Mouse (Mus musculus): ENCODE results near the gene Defb19.

Defb19 gene

DNA sequence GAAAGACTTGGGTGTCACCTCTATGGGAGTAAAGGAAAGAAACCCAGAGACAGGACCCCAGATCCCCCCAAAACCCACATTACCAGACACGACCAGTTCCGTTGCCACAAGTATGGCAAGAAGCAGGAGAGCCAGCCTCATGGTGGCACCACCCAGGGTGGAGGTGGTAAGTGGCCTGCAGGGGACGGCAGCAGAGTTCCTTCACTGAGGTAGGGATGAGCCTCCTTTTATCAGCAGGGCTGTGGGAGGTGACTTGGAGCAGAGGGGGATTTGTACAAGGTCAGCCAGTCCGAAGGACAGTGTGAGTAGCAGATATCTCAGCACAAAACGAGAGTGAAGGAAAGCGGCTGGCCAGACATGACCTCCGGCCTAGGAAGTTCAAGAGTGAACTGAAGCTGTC lies at the start of gene Defb19:
Gene Defb19 (minus strand): TSS at position 206 of the 400 bp plus-strand sequence.
- DNase-seq (ENCODE audit: low read depth, low spot score): no peak
- Histone ChIP-seq H3K36me3 (ENCODE audit: control insufficient read depth, insufficient read depth, low read length, poor library complexity, severe bottlenecking) (no peaks in the 10 kb centered on the region), H3K27me3 (ENCODE audit: control insufficient read depth, insufficient read depth, low read length, poor library complexity, severe bottlenecking) (no peaks in the 10 kb centered on the region)

DNA sequence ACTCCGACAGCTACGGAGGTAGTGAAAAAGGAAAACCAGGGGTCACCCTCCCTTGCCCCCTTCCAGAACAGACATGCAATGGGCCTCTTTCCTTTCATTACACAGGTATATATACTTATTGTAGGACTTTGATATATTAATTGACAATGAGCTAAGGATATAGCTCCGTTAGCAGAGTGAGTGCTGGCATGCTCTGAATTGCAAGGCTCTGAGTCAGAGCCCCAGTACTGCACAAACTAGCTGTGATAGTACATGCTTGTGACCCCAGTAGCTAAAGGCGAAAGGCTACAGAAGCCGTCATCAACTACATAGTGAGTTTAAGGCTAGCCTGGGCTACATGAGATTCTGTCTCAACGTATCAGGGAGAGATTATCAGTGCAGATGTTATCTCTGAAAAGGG lies 49.8 kb upstream of the Defb19 start:
- no peak for DNase-seq (ENCODE audit: low read depth, low spot score)

DNA sequence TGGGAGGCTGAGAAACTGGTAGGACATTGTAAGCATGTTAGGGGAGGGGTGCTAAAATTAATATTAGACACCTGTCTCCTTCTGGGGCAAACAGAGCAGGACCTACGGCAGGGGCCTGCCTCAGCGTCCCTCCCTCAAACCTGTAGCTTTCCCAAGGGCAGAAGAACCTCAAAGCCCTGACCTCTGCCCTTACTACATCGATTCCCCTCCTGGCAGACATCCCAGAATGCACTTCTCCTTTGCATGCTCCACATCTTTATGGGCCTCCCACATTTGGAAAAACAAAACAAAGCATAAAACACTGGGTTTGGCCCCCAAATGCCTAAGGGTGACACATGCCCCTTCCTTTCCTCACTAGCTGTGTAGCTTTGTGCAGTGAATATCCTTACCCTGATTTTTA lies 49.1 kb upstream of the Defb19 start:
- no peak for DNase-seq (ENCODE audit: low read depth, low spot score)
- Histone ChIP-seq H3K36me3 (ENCODE audit: control insufficient read depth, insufficient read depth, low read length, poor library complexity, severe bottlenecking) (no peaks in the 10 kb centered on the region), H3K27me3 (ENCODE audit: control insufficient read depth, insufficient read depth, low read length, poor library complexity, severe bottlenecking) (no peaks in the 10 kb centered on the region; the same call in 1 of the 2 replicates)

More for the DNA sequence above, 49.8 kb upstream of the Defb19 start:
- Histone ChIP-seq H3K36me3 (ENCODE audit: control insufficient read depth, insufficient read depth, low read length, poor library complexity, severe bottlenecking) (no peaks in the 10 kb centered on the region), H3K27me3 (ENCODE audit: control insufficient read depth, insufficient read depth, low read length, poor library complexity, severe bottlenecking) (no peaks in the 10 kb centered on the region; the same call in 1 of the 2 replicates)

DNA sequence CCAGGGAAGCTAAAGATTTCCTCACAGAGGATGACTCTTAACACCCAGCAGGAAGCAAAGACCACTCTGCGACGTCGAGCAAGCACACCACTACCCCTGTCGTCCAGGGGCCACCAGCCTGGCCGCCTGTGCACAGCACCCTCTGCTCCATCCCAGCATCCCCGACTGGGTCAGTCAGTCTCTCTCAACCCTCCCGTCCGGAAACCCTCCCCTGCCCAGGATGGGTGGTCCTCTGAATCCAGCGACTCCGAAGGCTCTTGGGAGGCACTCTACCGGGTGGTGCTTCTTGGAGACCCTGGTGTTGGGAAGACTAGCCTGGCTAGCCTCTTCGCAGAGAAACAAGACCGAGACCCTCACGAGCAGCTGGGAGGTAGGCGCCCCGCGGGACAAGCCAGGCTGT lies 48.0 kb upstream of the Defb19 start:
- Histone ChIP-seq H3K36me3 (ENCODE audit: control insufficient read depth, insufficient read depth, low read length, poor library complexity, severe bottlenecking) (no peaks in the 10 kb centered on the region), H3K27me3 (ENCODE audit: control insufficient read depth, insufficient read depth, low read length, poor library complexity, severe bottlenecking) (no peaks in the 10 kb centered on the region; the same call in 1 of the 2 replicates)
- DNase-seq (ENCODE audit: low read depth, low spot score): no peak

DNA sequence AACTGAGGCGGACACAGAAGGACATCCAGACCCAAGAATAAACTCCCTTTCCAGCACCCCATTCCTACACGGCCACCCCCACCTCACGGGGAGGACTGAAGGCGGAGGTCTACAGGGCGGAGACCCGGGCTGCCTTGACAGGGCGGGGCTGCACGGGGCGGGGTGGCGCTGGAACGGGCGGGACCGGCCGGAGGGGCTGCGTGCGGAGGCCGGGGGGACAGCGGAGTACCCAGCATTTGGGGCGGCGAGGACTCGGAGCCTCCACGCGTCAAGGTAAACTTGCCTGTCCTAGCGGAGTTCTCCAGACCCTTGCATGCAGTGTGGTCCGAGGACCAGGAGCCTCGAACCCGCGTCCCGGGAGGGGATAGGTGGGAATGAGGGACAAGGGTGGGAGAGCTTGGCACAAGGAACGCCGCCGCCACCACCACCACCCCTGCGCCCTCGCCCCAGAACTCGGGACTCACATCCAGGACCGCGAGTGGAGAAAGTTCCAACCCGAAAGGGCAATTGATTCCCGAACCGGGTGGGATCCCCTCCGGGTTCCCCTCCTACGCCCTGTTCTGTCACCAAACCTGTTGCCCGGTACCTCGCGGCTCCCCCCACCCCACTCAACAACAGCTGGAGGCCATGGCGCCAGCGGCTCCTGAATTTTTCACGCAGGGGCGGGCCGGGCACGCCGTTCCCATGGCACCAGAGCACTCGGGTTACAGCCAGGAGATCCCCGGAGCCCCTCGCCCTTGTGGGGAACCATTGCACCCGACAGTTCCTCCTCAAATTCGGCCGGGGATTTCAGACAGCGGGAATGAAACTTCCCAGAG lies 46.9 kb upstream of the Defb19 start, which contains the start of gene Rem1:
Gene Rem1 (plus strand): TSS at position 178 of the 818 bp plus-strand sequence.
- DNase-seq (ENCODE audit: low read depth, low spot score): no peak
- Histone ChIP-seq H3K36me3 (ENCODE audit: control insufficient read depth, insufficient read depth, low read length, poor library complexity, severe bottlenecking) (no peaks in the 10 kb centered on the region), H3K27me3 (ENCODE audit: control insufficient read depth, insufficient read depth, low read length, poor library complexity, severe bottlenecking) (no peaks in the 10 kb centered on the region; the same call in 1 of the 2 replicates)

DNA sequence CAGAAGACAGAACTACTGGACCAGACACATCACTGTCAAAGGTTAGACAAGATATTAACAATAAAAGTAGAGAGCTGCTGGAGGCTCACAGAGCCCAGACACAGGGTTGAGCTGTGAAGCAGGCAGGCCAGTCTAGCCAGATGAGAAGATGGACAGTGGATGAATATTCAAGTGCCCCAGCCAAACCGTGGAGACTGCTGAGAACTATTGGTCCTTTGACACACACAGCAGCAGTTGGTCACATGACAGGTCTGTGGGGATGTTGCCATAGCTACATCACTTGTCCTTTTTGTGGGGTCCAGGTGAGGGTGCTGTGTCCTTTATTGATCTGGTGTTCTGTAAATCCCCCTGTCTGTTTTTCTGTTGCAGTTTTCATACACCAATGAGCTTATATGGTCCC lies 45.1 kb upstream of the Defb19 start:
- Histone ChIP-seq H3K27me3 (ENCODE audit: control insufficient read depth, insufficient read depth, low read length, poor library complexity, severe bottlenecking) (no peaks in the 10 kb centered on the region; the same call in 1 of the 2 replicates), H3K36me3 (ENCODE audit: control insufficient read depth, insufficient read depth, low read length, poor library complexity, severe bottlenecking) (no peaks in the 10 kb centered on the region)
- no peak for DNase-seq (ENCODE audit: low read depth, low spot score)

DNA sequence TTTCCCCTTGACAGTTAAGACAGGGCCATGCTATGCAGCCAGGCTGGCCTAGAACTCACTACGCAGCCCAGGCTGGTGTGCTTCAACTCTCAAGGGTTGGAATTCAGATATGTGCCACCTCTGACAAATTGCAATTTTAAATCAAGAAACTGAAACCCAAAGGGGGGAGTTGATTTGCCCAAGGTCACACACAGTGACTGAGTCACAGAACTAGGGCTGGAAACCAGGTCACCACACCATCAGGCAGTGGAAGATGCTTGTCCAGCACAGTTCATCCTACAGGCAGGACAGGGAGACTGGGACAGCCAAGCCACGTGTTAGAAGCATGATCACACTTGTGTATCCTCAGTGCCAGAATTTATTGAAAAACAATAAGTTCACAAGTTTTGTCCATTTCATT lies 44.5 kb upstream of the Defb19 start:
- DNase-seq (ENCODE audit: low read depth, low spot score): no peak
- Histone ChIP-seq H3K27me3 (ENCODE audit: control insufficient read depth, insufficient read depth, low read length, poor library complexity, severe bottlenecking) (no peaks in the 10 kb centered on the region; the same call in 1 of the 2 replicates), H3K36me3 (ENCODE audit: control insufficient read depth, insufficient read depth, low read length, poor library complexity, severe bottlenecking) (no peaks in the 10 kb centered on the region)

DNA sequence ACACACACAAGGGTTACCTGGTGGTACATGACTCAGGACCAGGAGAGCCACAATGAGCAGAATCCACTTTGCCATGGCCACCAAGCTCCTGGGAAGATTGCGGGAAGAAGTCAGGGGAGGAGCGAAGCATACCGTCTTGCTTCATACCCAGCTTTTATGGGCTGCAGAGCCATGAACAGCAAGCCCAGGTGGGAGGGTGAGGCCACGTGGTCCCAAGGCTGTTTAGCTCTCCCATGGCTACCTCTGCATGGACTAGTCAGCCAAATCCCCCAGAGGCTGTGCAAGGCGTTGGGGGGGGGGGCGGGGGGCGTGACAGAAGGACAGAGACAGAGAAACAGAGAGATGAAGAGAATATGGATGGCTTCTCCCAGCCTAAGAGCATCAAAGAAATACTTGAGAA lies 42.8 kb upstream of the Defb19 start, which contains the start of gene Defb25:
Gene Defb25 (minus strand): TSS at position 101 of the 400 bp plus-strand sequence.
- DNase-seq (ENCODE audit: low read depth, low spot score): no peak
- H3K36me3 ChIP-seq (ENCODE audit: control insufficient read depth, insufficient read depth, low read length, poor library complexity, severe bottlenecking): no peaks in the 10 kb centered on the region
- no peaks in the 10 kb centered on the region for H3K27me3 ChIP-seq (ENCODE audit: control insufficient read depth, insufficient read depth, low read length, poor library complexity, severe bottlenecking)

DNA sequence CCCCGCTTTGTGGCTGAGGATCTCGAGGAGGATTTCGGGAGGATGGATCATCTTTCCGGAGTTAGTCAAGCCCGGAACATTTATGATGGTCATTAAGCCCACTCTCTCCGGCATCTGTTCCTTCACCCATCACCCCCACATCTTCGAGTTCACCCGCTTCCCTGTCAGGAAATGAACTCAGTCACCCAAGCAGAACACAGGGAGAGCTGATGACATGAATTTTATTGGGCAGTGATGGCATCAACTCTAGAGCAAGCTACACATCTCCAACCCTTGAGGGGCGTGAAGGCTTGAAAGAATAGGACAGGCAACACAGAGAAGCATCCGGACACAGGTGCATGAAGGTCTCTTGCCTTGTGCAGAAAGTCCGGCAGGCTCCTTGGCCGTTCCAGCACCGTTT lies 42.0 kb upstream of the Defb19 start:
- Histone ChIP-seq H3K36me3 (ENCODE audit: control insufficient read depth, insufficient read depth, low read length, poor library complexity, severe bottlenecking) (no peaks in the 10 kb centered on the region), H3K27me3 (ENCODE audit: control insufficient read depth, insufficient read depth, low read length, poor library complexity, severe bottlenecking) (no peaks in the 10 kb centered on the region)
- no peak for DNase-seq (ENCODE audit: low read depth, low spot score)

DNA sequence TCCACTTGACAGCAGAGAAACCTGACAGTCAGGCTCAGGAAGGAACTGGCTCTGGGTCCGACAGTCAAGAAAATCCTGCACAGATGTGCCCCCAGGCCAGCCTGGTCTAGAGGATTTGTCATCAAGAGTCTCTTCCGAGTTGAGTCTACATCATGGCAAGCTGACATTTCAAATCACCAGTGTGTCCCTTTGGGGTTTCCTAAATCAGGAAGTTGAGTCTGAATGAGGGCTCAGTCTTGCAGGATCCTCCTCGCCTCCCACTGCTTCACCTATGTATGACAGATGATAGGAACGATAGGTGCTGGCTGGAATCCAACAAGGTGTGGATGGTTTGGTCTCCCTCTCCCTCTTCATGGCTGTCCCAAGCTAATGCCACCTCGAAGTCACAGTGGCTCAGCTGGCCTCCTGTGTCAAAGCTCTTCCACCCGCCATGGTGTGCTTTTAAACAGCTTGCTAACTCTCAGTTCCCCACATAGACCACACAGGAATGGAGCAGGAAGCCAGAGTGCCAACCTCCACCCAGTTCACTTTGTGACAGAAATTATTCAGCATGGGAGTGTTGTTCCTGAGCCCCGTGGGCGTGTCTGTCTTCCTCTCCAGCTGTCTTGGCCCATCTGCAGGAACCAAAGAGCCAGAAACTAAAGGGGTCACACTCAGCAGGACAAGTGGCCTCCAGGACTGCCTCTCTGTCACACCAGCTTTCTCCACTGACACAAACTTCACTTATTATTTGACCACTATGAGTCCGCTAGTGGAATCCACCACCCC lies 40.4 kb upstream of the Defb19 start:
- no peak for DNase-seq (ENCODE audit: low read depth, low spot score)
- H3K36me3 ChIP-seq (ENCODE audit: control insufficient read depth, insufficient read depth, low read length, poor library complexity, severe bottlenecking): no peaks in the 10 kb centered on the region

DNA sequence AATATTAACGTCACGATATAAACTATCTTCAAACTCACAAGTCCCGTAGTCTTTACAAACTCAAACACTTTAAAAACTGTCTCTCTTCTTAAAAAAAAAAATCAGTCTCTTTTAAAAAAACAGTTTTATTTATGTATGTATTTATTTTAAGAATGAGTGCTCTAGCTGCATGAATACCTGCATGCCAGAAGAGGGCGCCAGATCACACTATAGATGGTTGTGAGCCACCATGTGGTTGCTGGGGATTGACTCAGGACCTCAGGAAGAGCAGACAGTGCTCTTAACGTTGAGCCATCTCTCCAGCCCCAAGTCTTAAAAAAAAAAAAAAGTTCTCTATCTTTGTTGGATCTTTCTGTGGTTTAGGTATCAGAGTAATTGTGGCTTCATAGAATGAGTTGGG lies 37.3 kb upstream of the Defb19 start:
- DNase-seq (ENCODE audit: low read depth, low spot score): peak; percentile 45
- H3K36me3 ChIP-seq (ENCODE audit: control insufficient read depth, insufficient read depth, low read length, poor library complexity, severe bottlenecking): no peaks in the 10 kb centered on the region
- H3K27me3 ChIP-seq (ENCODE audit: control insufficient read depth, insufficient read depth, low read length, poor library complexity, severe bottlenecking): no peaks in the 10 kb centered on the region

More for the DNA sequence above, 40.4 kb upstream of the Defb19 start:
- no peaks in the 10 kb centered on the region for H3K27me3 ChIP-seq (ENCODE audit: control insufficient read depth, insufficient read depth, low read length, poor library complexity, severe bottlenecking)

DNA sequence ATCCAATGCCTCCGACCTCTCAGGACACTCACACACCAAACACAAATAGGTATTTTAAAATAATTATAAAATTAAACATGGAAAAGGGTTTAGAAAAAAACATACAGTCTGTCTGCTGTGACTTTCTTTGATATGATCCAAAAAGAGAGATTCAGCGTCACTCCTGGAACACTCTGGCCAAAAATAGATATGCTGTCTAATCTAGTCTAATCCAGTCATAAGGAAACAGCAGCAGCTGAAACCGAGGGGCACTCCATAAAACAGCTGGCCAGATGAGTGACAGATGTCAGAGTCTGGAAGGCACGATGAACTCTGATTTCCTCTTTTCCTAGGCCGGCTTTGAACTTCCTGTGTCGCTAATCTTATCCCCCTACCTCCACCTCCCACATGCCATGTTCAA lies 36.4 kb upstream of the Defb19 start:
- H3K36me3 ChIP-seq (ENCODE audit: control insufficient read depth, insufficient read depth, low read length, poor library complexity, severe bottlenecking): no peaks in the 10 kb centered on the region
- DNase-seq (ENCODE audit: low read depth, low spot score): no peak
- H3K27me3 ChIP-seq (ENCODE audit: control insufficient read depth, insufficient read depth, low read length, poor library complexity, severe bottlenecking): no peaks in the 10 kb centered on the region

DNA sequence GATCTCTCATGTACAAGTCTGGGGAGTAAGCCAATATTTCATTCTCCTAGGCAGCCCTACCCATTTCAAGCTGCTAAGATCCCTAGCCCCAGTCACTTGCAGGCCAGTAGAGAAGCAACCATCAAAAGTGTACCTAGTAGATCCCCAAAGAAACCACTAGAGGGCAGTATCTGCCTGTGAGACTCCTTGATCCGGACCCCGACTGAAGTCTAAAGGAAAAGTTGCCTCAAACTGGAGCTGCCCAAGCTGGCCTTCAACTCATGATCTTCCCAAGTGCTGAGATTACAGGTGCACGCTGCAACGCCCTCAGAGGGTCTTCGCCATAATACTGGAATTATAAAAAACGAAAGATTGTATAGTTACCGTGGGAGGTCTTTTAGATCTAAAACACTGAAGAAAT lies 35.5 kb upstream of the Defb19 start:
- DNase-seq (ENCODE audit: low read depth, low spot score): peak; percentile 66
- Histone ChIP-seq H3K36me3 (ENCODE audit: control insufficient read depth, insufficient read depth, low read length, poor library complexity, severe bottlenecking) (no peaks in the 10 kb centered on the region), H3K27me3 (ENCODE audit: control insufficient read depth, insufficient read depth, low read length, poor library complexity, severe bottlenecking) (no peaks in the 10 kb centered on the region)

DNA sequence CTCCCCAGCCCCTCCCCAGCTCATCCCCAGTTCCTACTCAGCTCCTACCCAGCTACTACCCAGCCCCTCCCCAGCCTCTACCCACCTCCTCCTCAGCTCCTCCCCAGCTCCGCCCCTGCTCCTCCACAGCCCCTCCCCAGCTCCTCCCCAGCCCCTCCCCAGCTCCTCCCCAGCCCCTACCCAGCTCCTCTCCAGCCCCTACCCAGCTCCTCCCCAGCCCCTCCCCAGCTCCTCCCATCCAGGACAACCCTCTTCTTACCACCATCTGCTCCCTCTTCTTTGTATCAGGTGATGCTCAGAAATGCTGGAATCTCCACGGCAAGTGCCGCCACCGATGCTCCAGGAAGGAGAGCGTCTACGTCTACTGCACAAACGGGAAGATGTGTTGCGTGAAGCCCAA lies 32.1 kb upstream of the Defb19 start:
- DNase-seq (ENCODE audit: low read depth, low spot score): no peak
- H3K36me3 ChIP-seq (ENCODE audit: control insufficient read depth, insufficient read depth, low read length, poor library complexity, severe bottlenecking): no peaks in the 10 kb centered on the region
- no peaks in the 10 kb centered on the region for H3K27me3 ChIP-seq (ENCODE audit: control insufficient read depth, insufficient read depth, low read length, poor library complexity, severe bottlenecking)

DNA sequence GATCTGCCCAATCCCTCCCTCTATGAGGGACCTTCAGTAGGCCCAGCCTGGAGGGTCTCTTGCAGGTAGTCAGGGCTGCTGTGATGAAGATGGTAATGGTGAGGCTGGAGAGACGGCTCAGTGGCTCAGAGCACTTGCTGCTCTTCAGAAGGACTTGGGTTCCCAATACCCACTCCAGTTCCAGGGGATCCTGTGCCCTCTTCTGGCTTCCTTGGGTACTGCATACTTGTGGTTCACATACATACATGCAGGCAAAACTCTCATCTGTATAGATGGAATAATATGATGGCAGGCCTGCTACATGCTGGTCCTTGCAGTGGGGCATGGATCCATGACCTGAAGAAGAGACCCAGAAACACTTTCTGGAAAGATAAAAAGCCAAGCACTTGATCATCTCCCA lies 28.6 kb upstream of the Defb19 start:
- no peak for DNase-seq (ENCODE audit: low read depth, low spot score)

More for the DNA sequence above, 28.6 kb upstream of the Defb19 start:
- Histone ChIP-seq H3K36me3 (ENCODE audit: control insufficient read depth, insufficient read depth, low read length, poor library complexity, severe bottlenecking) (no peaks in the 10 kb centered on the region), H3K27me3 (ENCODE audit: control insufficient read depth, insufficient read depth, low read length, poor library complexity, severe bottlenecking) (no peaks in the 10 kb centered on the region)

All from splenic B cell, adult 2 months (primary cell).